Comparison of ENCODE assay signal across 16 mouse cellular contexts in the genomic region with DNA sequence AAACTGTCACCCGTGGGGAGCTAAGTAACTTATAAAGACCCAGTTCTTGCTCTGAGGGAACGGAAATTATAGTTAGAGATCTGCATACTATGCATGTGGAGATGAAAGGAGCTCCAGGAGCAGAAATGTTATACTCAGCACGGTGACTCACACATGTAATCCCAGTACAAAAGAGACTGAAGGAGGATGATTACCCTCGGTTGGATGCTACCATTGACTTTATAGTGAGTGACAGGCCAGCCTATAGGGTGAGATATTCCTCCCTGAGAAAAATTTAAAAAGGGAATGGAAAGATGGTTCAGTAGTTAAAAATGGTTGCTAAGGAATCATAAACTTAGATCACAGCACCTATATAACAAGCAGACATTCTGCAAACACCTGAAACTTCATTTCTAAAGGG.
"Had no signal": no experiment of that assay in that cellular context is flagged by ENCODE, and none has a peak within 500 bp of the region (broad histone marks: within the 10 kb centered on the region; RNA-seq: fewer than 3 reads in every experiment).

No protein-coding gene starts in this region.

- H3K9me3 ChIP-seq: neural tube, embryonic 12.5 days; neural tube, embryonic 13.5 days; neural tube, embryonic 15.5 days; stomach, embryonic 15.5 days had no signal

- H3K27me3 ChIP-seq: neural tube, embryonic 12.5 days; neural tube, embryonic 13.5 days; neural tube, embryonic 15.5 days; stomach, embryonic 15.5 days had no signal

- H3K4me3 ChIP-seq: neural tube, embryonic 12.5 days; neural tube, embryonic 13.5 days; neural tube, embryonic 15.5 days; stomach, embryonic 15.5 days had no signal

- H3K4me2 ChIP-seq: neural tube, embryonic 12.5 days; neural tube, embryonic 13.5 days; neural tube, embryonic 15.5 days; stomach, embryonic 15.5 days had no signal

- H3K9ac ChIP-seq: neural tube, embryonic 12.5 days; neural tube, embryonic 13.5 days; neural tube, embryonic 15.5 days; stomach, embryonic 15.5 days had no signal

- H3K4me1 ChIP-seq: neural tube, embryonic 12.5 days; neural tube, embryonic 15.5 days; stomach, embryonic 15.5 days had no signal

- H3K36me3 ChIP-seq: neural tube, embryonic 12.5 days; neural tube, embryonic 13.5 days; neural tube, embryonic 15.5 days; stomach, embryonic 15.5 days had no signal

- DNase-seq: right cerebral cortex, adult 18-20 months; right cerebral cortex, postnatal 14 days; right cerebral cortex, postnatal 25 days; right cerebral cortex, postnatal 4 days; spleen, adult 18-20 months; thymus, adult 18-20 months; thymus, adult 2 months; thymus, postnatal 14 days; thymus, postnatal 25 days; thymus, postnatal 36 days; thymus, postnatal 4 days had no signal

- H3K27ac ChIP-seq: neural tube, embryonic 12.5 days; neural tube, embryonic 13.5 days; neural tube, embryonic 15.5 days; stomach, embryonic 15.5 days; stomach, postnatal 0 days had no signal
